Comparison of ENCODE assay signal across 28 mouse cellular contexts in genomic region chr10:11018970-11019531, GRCm38 (mm10).
DNase-seq lines count a peak whose midpoint lies in the region; ATAC-seq lines count a peak whose summit lies in the region.
"Had no signal": no experiment of that assay in that cellular context is flagged by ENCODE, and none has a peak within 500 bp of the region (broad histone marks: within the 10 kb centered on the region; RNA-seq: fewer than 3 reads in every experiment).

No protein-coding gene starts in this region.

- WGBS in midbrain, embryonic 13.5 days, result 72% methylated on average over 2 of the region's 2 CpGs
- 74% methylated on average over 2 of the region's 2 CpGs for WGBS in midbrain, embryonic 11.5 days
- 64% methylated on average over 2 of the region's 2 CpGs for WGBS in midbrain, embryonic 15.5 days
- WGBS in hindbrain, embryonic 10.5 days, result 88% methylated on average over 2 of the region's 2 CpGs

- H3K9me3 ChIP-seq in midbrain, embryonic 13.5 days, result no peaks in the 10 kb centered on the region
- no peaks in the 10 kb centered on the region for H3K9me3 ChIP-seq in midbrain, embryonic 11.5 days (ENCODE audit: control insufficient read depth, low read length)
- H3K9me3 ChIP-seq in midbrain, embryonic 15.5 days, result no peaks in the 10 kb centered on the region
- H3K9me3 ChIP-seq in hindbrain, embryonic 10.5 days, result no peaks in the 10 kb centered on the region
- H3K9me3 ChIP-seq: embryonic facial prominence, embryonic 10.5 days; embryonic facial prominence, embryonic 13.5 days; forebrain, embryonic 12.5 days; forebrain, embryonic 15.5 days; heart, embryonic 12.5 days; heart, embryonic 15.5 days; hindbrain, embryonic 12.5 days; hindbrain, embryonic 15.5 days had no signal

- no peak overlapping the region for H3K4me3 ChIP-seq in midbrain, embryonic 13.5 days (replicated peaks)
- no peak overlapping the region for H3K4me3 ChIP-seq in midbrain, embryonic 11.5 days (ENCODE audit: low read depth, low read length)
- H3K4me3 ChIP-seq in midbrain, embryonic 15.5 days, result no peak overlapping the region
- H3K4me3 ChIP-seq in hindbrain, embryonic 10.5 days, result no peak overlapping the region
- H3K4me3 ChIP-seq: embryonic facial prominence, embryonic 10.5 days; embryonic facial prominence, embryonic 13.5 days; erythroblast, embryonic 14.5 days; forebrain, embryonic 12.5 days; forebrain, embryonic 15.5 days; heart, embryonic 12.5 days; heart, embryonic 15.5 days; hindbrain, embryonic 12.5 days; hindbrain, embryonic 15.5 days had no signal

- ATAC-seq in midbrain, embryonic 13.5 days, result 0 out of 2 replicates have a peak, but pooled peaks have one; percentile 20
- ATAC-seq in midbrain, embryonic 11.5 days (ENCODE audit: low FRiP score), result no peak
- peak; percentile 78 for ATAC-seq in midbrain, embryonic 15.5 days (replicated peaks)
- ATAC-seq: activated CD4-positive, CD25-positive, alpha-beta regulatory T cell, adult 4 months; forebrain, embryonic 15.5 days had no signal

- no peaks in the 10 kb centered on the region for H3K4me1 ChIP-seq in midbrain, embryonic 13.5 days (replicated peaks)
- H3K4me1 ChIP-seq in midbrain, embryonic 11.5 days (ENCODE audit: control insufficient read depth, insufficient read depth, low read length), result no peaks in the 10 kb centered on the region
- H3K4me1 ChIP-seq in midbrain, embryonic 15.5 days, result no peaks in the 10 kb centered on the region
- no peaks in the 10 kb centered on the region for H3K4me1 ChIP-seq in hindbrain, embryonic 10.5 days (replicated peaks)
- H3K4me1 ChIP-seq: embryonic facial prominence, embryonic 10.5 days; embryonic facial prominence, embryonic 13.5 days; forebrain, embryonic 12.5 days; forebrain, embryonic 15.5 days; heart, embryonic 12.5 days; heart, embryonic 15.5 days; hindbrain, embryonic 12.5 days; hindbrain, embryonic 15.5 days had no signal

- no peak overlapping the region for H3K4me2 ChIP-seq in midbrain, embryonic 13.5 days (replicated peaks)
- no peak overlapping the region for H3K4me2 ChIP-seq in midbrain, embryonic 11.5 days
- no peak overlapping the region for H3K4me2 ChIP-seq in midbrain, embryonic 15.5 days
- H3K4me2 ChIP-seq: embryonic facial prominence, embryonic 13.5 days; forebrain, embryonic 12.5 days; forebrain, embryonic 15.5 days; heart, embryonic 12.5 days; heart, embryonic 15.5 days; hindbrain, embryonic 12.5 days; hindbrain, embryonic 15.5 days had no signal

- no peak overlapping the region for H3K9ac ChIP-seq in midbrain, embryonic 13.5 days (replicated peaks)
- no peak overlapping the region for H3K9ac ChIP-seq in midbrain, embryonic 11.5 days (ENCODE audit: low read length)
- no peak overlapping the region for H3K9ac ChIP-seq in midbrain, embryonic 15.5 days
- H3K9ac ChIP-seq: embryonic facial prominence, embryonic 13.5 days; forebrain, embryonic 12.5 days; forebrain, embryonic 15.5 days; heart, embryonic 12.5 days; heart, embryonic 15.5 days; hindbrain, embryonic 12.5 days; hindbrain, embryonic 15.5 days had no signal

- no peaks in the 10 kb centered on the region for H3K27me3 ChIP-seq in midbrain, embryonic 13.5 days
- H3K27me3 ChIP-seq in midbrain, embryonic 11.5 days (ENCODE audit: control insufficient read depth, insufficient read depth, low read length), result no peaks in the 10 kb centered on the region
- H3K27me3 ChIP-seq in midbrain, embryonic 15.5 days (replicated peaks), result no peaks in the 10 kb centered on the region
- H3K27me3 ChIP-seq in hindbrain, embryonic 10.5 days (ENCODE audit: insufficient read depth, poor library complexity, severe bottlenecking), result no peaks in the 10 kb centered on the region
- H3K27me3 ChIP-seq: embryonic facial prominence, embryonic 13.5 days; forebrain, embryonic 12.5 days; forebrain, embryonic 15.5 days; heart, embryonic 12.5 days; heart, embryonic 15.5 days; hindbrain, embryonic 12.5 days; hindbrain, embryonic 15.5 days had no signal

- DNase-seq in adrenal gland, postnatal 10 days, result peak; percentile 2
- DNase-seq in adrenal gland, postnatal 4 days (ENCODE audit: low spot score in 2 of 2), result no peak
- DNase-seq in kidney, postnatal 10 days, result peak; percentile 9
- DNase-seq in kidney, postnatal 14 days, result no peak
- no peak for DNase-seq in midbrain, embryonic 11.5 days (ENCODE audit: low spot score, missing footprints)
- DNase-seq in hindbrain, embryonic 10.5 days (ENCODE audit: low spot score), result no peak
- DNase-seq: adrenal gland, postnatal 14 days; cerebellum, adult 11 months; cerebellum, adult 2 months; cerebellum, adult 9-11 months; cerebellum, postnatal 36 days; embryo, embryonic 11 days; gastrocnemius, postnatal 25 days; heart, adult 18-20 months; heart, postnatal 10 days; heart, postnatal 4 days had no signal

- H3K36me3 ChIP-seq in midbrain, embryonic 13.5 days, result no peaks in the 10 kb centered on the region
- H3K36me3 ChIP-seq in midbrain, embryonic 11.5 days (ENCODE audit: control insufficient read depth, insufficient read depth, low read length), result no peaks in the 10 kb centered on the region
- no peaks in the 10 kb centered on the region for H3K36me3 ChIP-seq in midbrain, embryonic 15.5 days (replicated peaks)
- no peaks in the 10 kb centered on the region for H3K36me3 ChIP-seq in hindbrain, embryonic 10.5 days
- H3K36me3 ChIP-seq: embryonic facial prominence, embryonic 10.5 days; embryonic facial prominence, embryonic 13.5 days; forebrain, embryonic 12.5 days; forebrain, embryonic 15.5 days; heart, embryonic 12.5 days; heart, embryonic 15.5 days; hindbrain, embryonic 12.5 days; hindbrain, embryonic 15.5 days had no signal

- H3K27ac ChIP-seq in midbrain, embryonic 13.5 days, result no peak overlapping the region
- no peak overlapping the region for H3K27ac ChIP-seq in midbrain, embryonic 11.5 days (ENCODE audit: low read depth, low read length)
- H3K27ac ChIP-seq in midbrain, embryonic 15.5 days, result no peak overlapping the region
- no peak overlapping the region for H3K27ac ChIP-seq in hindbrain, embryonic 10.5 days
- H3K27ac ChIP-seq: embryonic facial prominence, embryonic 10.5 days; embryonic facial prominence, embryonic 13.5 days; forebrain, embryonic 12.5 days; forebrain, embryonic 15.5 days; heart, embryonic 15.5 days; hindbrain, embryonic 12.5 days; hindbrain, embryonic 15.5 days had no signal

Comparison
In these comparisons a context has a peak if more than half of its experiments do, and no peak if none do; other contexts are left out.
1. DNase-seq: peak in adrenal gland, postnatal 10 days (single experiment) and kidney, postnatal 10 days (single experiment); none in adrenal gland, postnatal 4 days (0 of 2), kidney, postnatal 14 days (single experiment), midbrain, embryonic 11.5 days (single experiment) and hindbrain, embryonic 10.5 days (single experiment).